Mouse (Mus musculus): ENCODE results near the gene Tmbim1.

Tmbim1 gene

GRCm38 (mm10) chr1:74321396-74321795, 16.0 kb upstream of the Tmbim1 start:
- no peak for DNase-seq

- DNase-seq, result no peak
These were observed 13.3 kb upstream of the Tmbim1 start for GRCm38 (mm10) chr1:74318711-74319110.

- no peak for DNase-seq
These were observed 10.8 kb upstream of the Tmbim1 start for GRCm38 (mm10) chr1:74316114-74316827.

GRCm38 (mm10) chr1:74314796-74315195, 9.4 kb upstream of the Tmbim1 start:
- DNase-seq, result no peak

- peak; percentile 65 for DNase-seq
These were observed 7.7 kb upstream of the Tmbim1 start for GRCm38 (mm10) chr1:74313049-74313692.

- no peak for DNase-seq
These were observed 4.3 kb upstream of the Tmbim1 start for GRCm38 (mm10) chr1:74309767-74310166.

GRCm38 (mm10) chr1:74308001-74308964, 2.9 kb upstream of the Tmbim1 start:
- no peak for DNase-seq

GRCm38 (mm10) chr1:74307146-74307545, 1.7 kb upstream of the Tmbim1 start:
- no peak for DNase-seq

- DNase-seq, result no peak
These were observed 476 bp downstream of the Tmbim1 start for GRCm38 (mm10) chr1:74304946-74305345.

GRCm38 (mm10) chr1:74304339-74304790, 1.1 kb downstream of the Tmbim1 start:
- DNase-seq, result no peak

- DNase-seq, result peak; percentile 41
These were observed 1.7 kb downstream of the Tmbim1 start for GRCm38 (mm10) chr1:74303509-74304338.

- no peak for DNase-seq
These were observed 2.6 kb downstream of the Tmbim1 start for GRCm38 (mm10) chr1:74302835-74303234.

GRCm38 (mm10) chr1:74302229-74302628, 3.2 kb downstream of the Tmbim1 start:
- no peak for DNase-seq

- DNase-seq, result no peak
These were observed 4.9 kb downstream of the Tmbim1 start for GRCm38 (mm10) chr1:74300347-74301110.

GRCm38 (mm10) chr1:74298996-74299395, 6.4 kb downstream of the Tmbim1 start:
- DNase-seq, result no peak

- no peak for DNase-seq
These were observed 7.2 kb downstream of the Tmbim1 start for GRCm38 (mm10) chr1:74298157-74298750.

GRCm38 (mm10) chr1:74297269-74297668, 8.2 kb downstream of the Tmbim1 start:
- DNase-seq, result no peak

- no peak for DNase-seq
These were observed 8.9 kb downstream of the Tmbim1 start for GRCm38 (mm10) chr1:74296477-74296876.

GRCm38 (mm10) chr1:74295456-74296171, 9.8 kb downstream of the Tmbim1 start:
- DNase-seq, result peak; percentile 14

GRCm38 (mm10) chr1:74294733-74295455, 10.5 kb downstream of the Tmbim1 start:
- no peak for DNase-seq
